Mouse (Mus musculus): ENCODE measurements around the gene Nrl. TPM values are rescaled to one million over a fixed set of nuclear protein-coding genes. Genes with fewer than 3 reads are reported as not detected.

Gene Nrl
- polyA plus RNA-seq, 2 experiments: not detected

DNA sequence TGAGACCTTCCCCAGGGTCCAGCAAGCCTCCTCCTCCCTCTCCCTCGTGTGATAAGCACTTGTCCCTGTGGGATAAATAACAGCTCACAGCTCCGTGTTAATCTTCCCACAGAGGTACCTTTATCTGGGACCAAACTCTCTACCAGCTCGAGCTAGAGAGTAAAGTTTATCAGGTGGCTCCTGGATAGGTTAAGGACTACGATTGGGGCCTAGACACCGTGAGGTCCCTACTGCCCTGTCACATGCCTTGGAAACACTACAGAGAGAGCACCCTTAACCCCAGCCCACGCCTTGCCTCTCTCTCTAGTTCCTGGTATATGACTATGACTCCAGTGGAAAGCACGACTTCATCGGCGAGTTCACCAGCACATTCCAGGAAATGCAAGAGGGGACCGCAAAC is 10.9 kb downstream of the Nrl start:
- Histone ChIP-seq H3K4me1 (replicated peaks; ENCODE audit: control insufficient read depth in 2 of 2, insufficient read depth in 2 of 2, low read length in 1 of 2) (peaks cover 5 to 10% of the 10 kb centered on the region in 2 experiments; a peak in 3 of 4 replicates), H3K4me3 (ENCODE audit: insufficient read depth in 1 of 2, low read depth in 2 of 2, low read length in 2 of 2) (no peak overlapping the region), H3K9me3 (ENCODE audit: control insufficient read depth, low read length) (no peaks in the 10 kb centered on the region), H3K4me2 (ENCODE audit: low read depth) (no peak overlapping the region), H3K36me3 (replicated peaks; ENCODE audit: control insufficient read depth, insufficient read depth, low read depth) (no peaks in the 10 kb centered on the region), H3K27ac (no peak overlapping the region), H3K9ac (replicated peaks) (no peak overlapping the region), H3K27me3 (ENCODE audit: control insufficient read depth, insufficient read depth, low read length) (peaks cover 20% of the 10 kb centered on the region)
- DNase-seq (ENCODE audit: low read depth in 3 of 3, low spot score in 3 of 3) (no peak), ATAC-seq (ENCODE audit: insufficient read depth) (peak; percentile 76)
- TF ChIP-seq CTCF (IDR thresholded peaks at IDR 0.05; ENCODE audit: low read depth) (no peak), EP300 (IDR thresholded peaks at IDR 0.05; ENCODE audit: low read depth) (no peak)
- 24% methylated on average over 10 of the region's 10 CpGs for WGBS (ENCODE audit: insufficient replicate concordance)

GRCm38 (mm10) chr14:55511037-55511436 is 13.7 kb downstream of the Nrl start:
- DNase-seq (ENCODE audit: low read depth in 3 of 3, low spot score in 3 of 3) (no peak), ATAC-seq (ENCODE audit: insufficient read depth) (no peak)
- Histone ChIP-seq H3K36me3 (replicated peaks; ENCODE audit: control insufficient read depth, insufficient read depth, low read depth) (no peaks in the 10 kb centered on the region), H3K27ac (no peak overlapping the region), H3K4me2 (ENCODE audit: low read depth) (no peak overlapping the region), H3K4me1 (replicated peaks; ENCODE audit: control insufficient read depth in 2 of 2, insufficient read depth in 2 of 2, low read length in 1 of 2) (peaks cover 5 to 10% of the 10 kb centered on the region in 2 experiments; a peak in 3 of 4 replicates), H3K9me3 (ENCODE audit: control insufficient read depth, low read length) (no peaks in the 10 kb centered on the region), H3K27me3 (ENCODE audit: control insufficient read depth, insufficient read depth, low read length) (peaks cover 11% of the 10 kb centered on the region), H3K4me3 (ENCODE audit: insufficient read depth in 1 of 2, low read depth in 2 of 2, low read length in 2 of 2) (no peak overlapping the region), H3K9ac (replicated peaks) (no peak overlapping the region)
- WGBS (ENCODE audit: insufficient replicate concordance): 34% methylated on average over 7 of the region's 7 CpGs
- TF ChIP-seq CTCF (IDR thresholded peaks at IDR 0.05; ENCODE audit: low read depth): no peak
- TF ChIP-seq EP300 (IDR thresholded peaks at IDR 0.05; ENCODE audit: low read depth): no peak

GRCm38 (mm10) chr14:55510125-55510731 is 14.6 kb downstream of the Nrl start, which contains the start of gene Cpne6:
Gene Cpne6, plus strand, starts transcription at chr14:55510445.
- Histone ChIP-seq H3K4me3 (ENCODE audit: insufficient read depth in 1 of 2, low read depth in 2 of 2, low read length in 2 of 2) (no peak within 1 kb of the TSS), H3K36me3 (replicated peaks; ENCODE audit: control insufficient read depth, insufficient read depth, low read depth) (no peaks in the 10 kb centered on the region), H3K4me1 (replicated peaks; ENCODE audit: control insufficient read depth in 2 of 2, insufficient read depth in 2 of 2, low read length in 1 of 2) (peaks cover 5 to 10% of the 10 kb centered on the region in 2 experiments; a peak in 3 of 4 replicates), H3K9ac (replicated peaks) (no peak within 1 kb of the TSS), H3K27ac (no peak within 1 kb of the TSS), H3K27me3 (ENCODE audit: control insufficient read depth, insufficient read depth, low read length) (peaks cover 11% of the 10 kb centered on the region), H3K9me3 (ENCODE audit: control insufficient read depth, low read length) (no peaks in the 10 kb centered on the region), H3K4me2 (ENCODE audit: low read depth) (no peak within 1 kb of the TSS)
- ATAC-seq (ENCODE audit: insufficient read depth) (no peak), DNase-seq (ENCODE audit: low read depth in 3 of 3, low spot score in 3 of 3) (no peak)
- WGBS (ENCODE audit: insufficient replicate concordance): 60% methylated on average over 22 of the region's 22 CpGs
- TF ChIP-seq CTCF (IDR thresholded peaks at IDR 0.05; ENCODE audit: low read depth): no peak
- no peak for TF ChIP-seq EP300 (IDR thresholded peaks at IDR 0.05; ENCODE audit: low read depth)

- H3K4me1 ChIP-seq (replicated peaks; ENCODE audit: control insufficient read depth in 2 of 2, insufficient read depth in 2 of 2, low read length in 1 of 2): peaks cover 5 to 10% of the 10 kb centered on the region in 2 experiments; a peak in 3 of 4 replicates
- peaks cover 11% of the 10 kb centered on the region for H3K27me3 ChIP-seq (ENCODE audit: control insufficient read depth, insufficient read depth, low read length)
- ATAC-seq (ENCODE audit: insufficient read depth) (no peak), DNase-seq (ENCODE audit: low read depth in 3 of 3, low spot score in 3 of 3) (no peak)
- H3K9ac ChIP-seq (replicated peaks): no peak overlapping the region
- TF ChIP-seq CTCF (IDR thresholded peaks at IDR 0.05; ENCODE audit: low read depth) (no peak), EP300 (IDR thresholded peaks at IDR 0.05; ENCODE audit: low read depth) (no peak)
- no peaks in the 10 kb centered on the region for H3K36me3 ChIP-seq (replicated peaks; ENCODE audit: control insufficient read depth, insufficient read depth, low read depth)
- H3K4me2 ChIP-seq (ENCODE audit: low read depth): no peak overlapping the region
- H3K9me3 ChIP-seq (ENCODE audit: control insufficient read depth, low read length): no peaks in the 10 kb centered on the region
- H3K27ac ChIP-seq: no peak overlapping the region
- no peak overlapping the region for H3K4me3 ChIP-seq (ENCODE audit: insufficient read depth in 1 of 2, low read depth in 2 of 2, low read length in 2 of 2)
- 70% methylated on average over 10 of the region's 10 CpGs for WGBS (ENCODE audit: insufficient replicate concordance)
Observed at GRCm38 (mm10) chr14:55509540-55509939, 15.2 kb downstream of the Nrl start.

GRCm38 (mm10) chr14:55507801-55508200 is 17.0 kb downstream of the Nrl start:
- H3K9ac ChIP-seq (replicated peaks): no peak overlapping the region
- H3K27ac ChIP-seq: no peak overlapping the region
- H3K4me3 ChIP-seq (ENCODE audit: insufficient read depth in 1 of 2, low read depth in 2 of 2, low read length in 2 of 2): no peak overlapping the region
- H3K9me3 ChIP-seq (ENCODE audit: control insufficient read depth, low read length): no peaks in the 10 kb centered on the region
- H3K36me3 ChIP-seq (replicated peaks; ENCODE audit: control insufficient read depth, insufficient read depth, low read depth): no peaks in the 10 kb centered on the region
- ATAC-seq (ENCODE audit: insufficient read depth): no peak
- peaks cover 11% of the 10 kb centered on the region for H3K27me3 ChIP-seq (ENCODE audit: control insufficient read depth, insufficient read depth, low read length)
- H3K4me1 ChIP-seq (replicated peaks; ENCODE audit: control insufficient read depth in 2 of 2, insufficient read depth in 2 of 2, low read length in 1 of 2): no peaks in the 10 kb centered on the region
- no peak for TF ChIP-seq EP300 (IDR thresholded peaks at IDR 0.05; ENCODE audit: low read depth)
- no peak for TF ChIP-seq CTCF (IDR thresholded peaks at IDR 0.05; ENCODE audit: low read depth)
- WGBS (ENCODE audit: insufficient replicate concordance): 46% methylated on average over 7 of the region's 7 CpGs
- H3K4me2 ChIP-seq (ENCODE audit: low read depth): no peak overlapping the region
- DNase-seq (ENCODE audit: low read depth in 3 of 3, low spot score in 3 of 3): no peak
